Mouse (Mus musculus) limb, embryonic 13.5 days (tissue): Measurements from ENCODE around the gene Slc25a12. TPM values are rescaled to one million over a fixed set of nuclear protein-coding genes. Genes with fewer than 3 reads are reported as not detected.

ENCODE experiments used
- ATAC-seq: fragments of 200-750 bp; cut with Nextera tagmentation; 2 replicates; pipeline ENCODE4 v1.8.0; 2017; ENCODE audit warnings: low read depth, moderate number of reproducible peaks, moderate TSS enrichment; ENCODE audit not compliant: low FRiP score
- H3K27ac ChIP-seq: fragments of 300-500 bp; sonication (generic); 2 replicates; pipeline ENCODE4 v1.5.1; 2015; ENCODE audit warnings: inconsistent platforms, mild to moderate bottlenecking, moderate library complexity
- H3K27me3 ChIP-seq: fragments of 300-500 bp; sonication (generic); 2 replicates; pipeline ENCODE4 v1.6.1; 2015; ENCODE audit warnings: mild to moderate bottlenecking, inconsistent platforms
- H3K36me3 ChIP-seq: fragments of 300-500 bp; sonication (generic); 2 replicates; pipeline ENCODE4 v1.6.1; 2015; ENCODE audit warnings: inconsistent platforms, mild to moderate bottlenecking, moderate library complexity
- H3K4me1 ChIP-seq: fragments of 300-500 bp; sonication (generic); 2 replicates; pipeline ENCODE4 v1.6.1; 2015; ENCODE audit warnings: inconsistent platforms
- H3K4me2 ChIP-seq: fragments of 300-500 bp; sonication (generic); replicated peaks from 2 replicates; pipeline ENCODE4 v1.6.1; 2015; ENCODE audit warnings: inconsistent platforms, mild to moderate bottlenecking, moderate library complexity
- H3K4me3 ChIP-seq: fragments of 300-500 bp; sonication (generic); 2 replicates; pipeline ENCODE4 v1.5.1; 2015; ENCODE audit warnings: moderate library complexity, mild to moderate bottlenecking, inconsistent platforms
- H3K9ac ChIP-seq: fragments of 300-500 bp; sonication (generic); 2 replicates; pipeline ENCODE4 v1.6.1; 2015; ENCODE audit warnings: mild to moderate bottlenecking, inconsistent platforms
- H3K9me3 ChIP-seq: fragments of 300-500 bp; sonication (generic); 2 replicates; pipeline ENCODE4 v1.6.1; 2016; ENCODE audit warnings: inconsistent platforms
- WGBS: fragments of 180-500 bp; shearing (Covaris S2); methylation state at CpG from one replicate; pipeline ENCODE4 v1.1.7; 2015; 5-methylcytosine and 5-hydroxymethylcytosine counted together
- polyA plus RNA-seq: library from polyadenylated mRNA; unstranded; fragments of >200 nt; fragmentation: Nextera tagmentation; extraction: Ambion mirVana; gene quantifications from 2 replicates; pipeline ENCODE4 v1.2.1, GENCODE M21; 2015

Gene Slc25a12
- polyA plus RNA-seq, 1 experiment from 2014 or later, result 36.8 TPM

DNA sequence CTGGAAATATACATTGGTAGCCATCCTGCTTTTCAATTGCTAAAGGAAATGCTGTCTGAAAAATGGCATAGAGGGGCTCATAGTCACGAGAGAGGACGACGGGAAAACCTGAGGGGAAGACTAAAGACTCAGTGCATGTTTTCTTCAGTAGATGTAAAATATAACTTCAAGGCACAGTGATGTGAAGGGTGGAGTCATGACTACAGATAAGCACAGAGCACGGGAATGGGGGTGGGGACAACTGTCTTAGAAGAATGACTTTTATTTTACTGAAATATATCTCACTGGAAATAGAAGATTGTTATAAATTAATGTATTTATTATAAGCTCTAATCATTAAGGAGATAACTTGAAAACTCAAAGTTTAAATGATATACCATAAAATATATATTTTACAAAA is 97.5 kb downstream of the Slc25a12 start:
- H3K27ac ChIP-seq, result no peak overlapping the region
- H3K9me3 ChIP-seq, result no peaks in the 10 kb centered on the region
- no peak overlapping the region for H3K4me3 ChIP-seq
- H3K36me3 ChIP-seq, result peaks cover 39% of the 10 kb centered on the region
- no peak for ATAC-seq
- peaks cover 11% of the 10 kb centered on the region for H3K4me1 ChIP-seq
- WGBS, result 76% methylated on average over 4 of the region's 4 CpGs
- H3K27me3 ChIP-seq, result no peaks in the 10 kb centered on the region
- H3K9ac ChIP-seq, result no peak overlapping the region
- no peak overlapping the region for H3K4me2 ChIP-seq

- no peak for ATAC-seq
- Histone ChIP-seq H3K9me3 (no peaks in the 10 kb centered on the region), H3K4me3 (no peak overlapping the region), H3K4me1 (peaks cover 9% of the 10 kb centered on the region), H3K27me3 (no peaks in the 10 kb centered on the region), H3K4me2 (no peak overlapping the region), H3K9ac (no peak overlapping the region), H3K36me3 (peaks cover 42% of the 10 kb centered on the region), H3K27ac (no peak overlapping the region)
- WGBS, result 58% methylated on average over 1 of the region's 1 CpGs
Measured at GRCm38 (mm10) chr2:71269332-71269731, 98.2 kb downstream of the Slc25a12 start.

DNA sequence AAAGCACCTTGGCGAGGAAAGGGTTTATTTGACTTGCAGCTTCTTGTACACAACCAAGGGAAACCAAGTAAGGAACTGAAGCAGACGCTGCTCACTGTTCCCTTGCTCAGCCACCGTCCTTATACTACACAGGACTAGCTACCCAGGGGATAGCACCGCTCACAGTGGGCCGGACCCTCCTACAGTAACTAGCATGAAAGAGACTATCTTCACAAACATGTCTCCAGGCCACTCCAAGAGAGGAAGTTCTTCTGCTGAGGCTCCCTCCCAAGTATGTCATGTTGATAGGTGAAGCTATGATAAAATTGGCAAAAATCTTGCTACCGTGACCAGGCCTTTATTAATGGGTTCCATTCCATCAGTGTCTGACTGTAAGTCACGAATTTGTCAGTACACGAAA is 98.9 kb downstream of the Slc25a12 start:
- Histone ChIP-seq H3K4me3 (no peak overlapping the region), H3K4me1 (peaks cover 3% of the 10 kb centered on the region), H3K4me2 (no peak overlapping the region), H3K36me3 (peaks cover 44% of the 10 kb centered on the region), H3K9ac (no peak overlapping the region), H3K27me3 (no peaks in the 10 kb centered on the region), H3K27ac (no peak overlapping the region), H3K9me3 (no peaks in the 10 kb centered on the region)
- ATAC-seq, result no peak
- 93% methylated on average over 8 of the region's 8 CpGs for WGBS

DNA sequence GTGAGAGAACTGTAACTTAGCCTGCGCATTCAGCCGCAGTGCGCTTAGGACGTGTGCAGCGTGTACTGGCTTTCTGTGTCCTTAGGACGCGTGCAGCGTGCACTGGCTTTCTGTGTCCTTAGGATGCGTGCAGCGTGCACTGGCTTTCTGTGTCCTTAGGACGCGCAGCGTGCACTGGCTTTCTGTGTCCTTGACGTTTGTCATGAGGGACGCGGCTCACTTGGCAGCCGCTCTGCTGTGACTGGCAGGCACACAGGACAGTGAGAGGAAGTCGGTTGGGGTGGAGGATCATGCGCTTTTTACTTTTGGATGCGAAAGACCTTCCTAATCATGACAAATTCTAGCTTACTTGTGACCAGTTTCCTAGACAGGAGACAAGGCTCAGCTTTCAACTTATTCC is 103.0 kb downstream of the Slc25a12 start:
- H3K9me3 ChIP-seq, result no peaks in the 10 kb centered on the region
- H3K27me3 ChIP-seq, result no peaks in the 10 kb centered on the region
- 96% methylated on average over 20 of the region's 20 CpGs for WGBS
- H3K9ac ChIP-seq, result no peak overlapping the region
- no peaks in the 10 kb centered on the region for H3K4me1 ChIP-seq
- H3K4me3 ChIP-seq, result no peak overlapping the region
- ATAC-seq, result no peak
- H3K36me3 ChIP-seq, result peaks cover 77% of the 10 kb centered on the region
- no peak overlapping the region for H3K27ac ChIP-seq
- H3K4me2 ChIP-seq, result no peak overlapping the region

DNA sequence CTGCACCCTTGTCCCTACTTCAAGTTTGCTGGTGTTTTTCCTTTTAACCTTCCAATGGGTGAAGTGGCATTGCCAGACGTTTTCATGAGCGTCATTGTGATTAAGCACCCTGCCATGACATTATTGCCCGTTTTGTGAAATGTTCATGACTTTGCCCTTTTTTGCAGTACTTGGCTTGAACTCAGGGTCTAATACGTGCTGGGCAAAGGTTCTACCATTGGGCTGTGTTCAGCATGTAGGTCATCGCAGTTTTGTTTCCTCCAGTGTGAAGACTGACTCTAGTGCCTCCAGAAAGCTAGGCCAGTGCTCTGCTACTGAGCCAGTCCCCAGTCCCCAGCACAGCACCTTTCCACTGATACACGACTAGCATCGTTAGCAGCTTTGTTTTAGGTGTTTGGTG is 111.0 kb downstream of the Slc25a12 start:
- no peak overlapping the region for H3K4me3 ChIP-seq
- H3K4me1 ChIP-seq, result no peaks in the 10 kb centered on the region
- no peaks in the 10 kb centered on the region for H3K27me3 ChIP-seq
- ATAC-seq, result no peak
- peaks cover 89% of the 10 kb centered on the region for H3K36me3 ChIP-seq
- H3K27ac ChIP-seq, result no peak overlapping the region
- no peaks in the 10 kb centered on the region for H3K9me3 ChIP-seq
- 70% methylated on average over 7 of the region's 7 CpGs for WGBS
- H3K9ac ChIP-seq, result no peak overlapping the region
- H3K4me2 ChIP-seq, result no peak overlapping the region

- H3K27ac ChIP-seq, result no peak overlapping the region
- no peak overlapping the region for H3K9ac ChIP-seq
- WGBS, result 84% methylated on average over 4 of the region's 4 CpGs
- no peaks in the 10 kb centered on the region for H3K27me3 ChIP-seq
- H3K4me2 ChIP-seq, result no peak overlapping the region
- H3K9me3 ChIP-seq, result no peaks in the 10 kb centered on the region
- ATAC-seq, result no peak
- no peak overlapping the region for H3K4me3 ChIP-seq
- H3K36me3 ChIP-seq, result peaks cover 91% of the 10 kb centered on the region
- no peaks in the 10 kb centered on the region for H3K4me1 ChIP-seq
Measured at GRCm38 (mm10) chr2:71254836-71255235, 112.7 kb downstream of the Slc25a12 start.

DNA sequence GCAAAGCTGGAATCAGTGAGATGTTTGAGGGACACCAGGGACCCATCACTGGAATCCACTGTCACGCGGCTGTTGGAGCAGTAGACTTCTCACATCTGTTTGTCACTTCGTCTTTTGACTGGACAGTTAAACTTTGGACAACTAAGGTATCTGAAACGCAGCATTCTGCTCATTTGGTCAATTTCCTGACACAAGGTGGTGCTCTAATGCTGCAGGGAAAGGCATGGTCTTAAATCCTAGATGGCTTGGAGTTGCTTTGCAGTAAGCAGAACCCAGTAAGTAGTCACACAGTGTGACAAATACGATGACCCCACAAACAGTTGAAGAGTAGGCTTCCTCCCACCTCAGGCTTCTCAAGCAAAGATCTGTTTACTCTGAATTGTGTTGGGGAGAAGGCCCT is 116.7 kb downstream of the Slc25a12 start:
- no peak overlapping the region for H3K4me2 ChIP-seq
- ATAC-seq, result no peak
- 67% methylated on average over 5 of the region's 5 CpGs for WGBS
- no peak overlapping the region for H3K9ac ChIP-seq
- H3K9me3 ChIP-seq, result no peaks in the 10 kb centered on the region
- no peak overlapping the region for H3K4me3 ChIP-seq
- H3K27ac ChIP-seq, result no peak overlapping the region
- H3K36me3 ChIP-seq, result peaks cover 72% of the 10 kb centered on the region
- no peaks in the 10 kb centered on the region for H3K4me1 ChIP-seq
- no peaks in the 10 kb centered on the region for H3K27me3 ChIP-seq

GRCm38 (mm10) chr2:71248071-71248470 is 119.5 kb downstream of the Slc25a12 start:
- Histone ChIP-seq H3K4me1 (no peaks in the 10 kb centered on the region), H3K9me3 (no peaks in the 10 kb centered on the region), H3K4me2 (no peak overlapping the region), H3K4me3 (no peak overlapping the region), H3K27ac (no peak overlapping the region), H3K9ac (no peak overlapping the region), H3K27me3 (no peaks in the 10 kb centered on the region), H3K36me3 (peaks cover 60% of the 10 kb centered on the region)
- ATAC-seq, result no peak
- 33% methylated on average over 3 of the region's 3 CpGs for whole genome bisulfite sequencing

DNA sequence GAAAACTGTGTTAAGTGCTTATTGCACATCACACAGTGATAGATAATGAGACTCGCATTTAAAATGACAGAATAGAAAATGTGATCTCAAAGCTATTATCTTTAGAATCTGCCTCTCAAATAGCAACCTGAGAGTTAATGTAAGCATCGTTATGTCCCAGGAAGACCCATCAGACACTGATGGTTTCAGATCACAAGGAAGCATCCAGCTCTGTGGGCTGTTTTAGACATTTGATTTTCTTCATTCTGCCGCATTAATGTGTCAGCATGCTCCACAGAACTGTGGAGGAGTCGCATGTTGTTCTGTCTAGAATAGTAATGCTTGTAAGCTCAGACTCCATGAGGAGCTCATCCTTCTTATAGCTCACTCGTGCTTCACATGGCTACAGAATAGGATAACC is 121.5 kb downstream of the Slc25a12 start:
- Histone ChIP-seq H3K4me2 (no peak overlapping the region), H3K36me3 (peaks cover 48% of the 10 kb centered on the region), H3K9me3 (no peaks in the 10 kb centered on the region), H3K27ac (no peak overlapping the region), H3K4me3 (no peak overlapping the region), H3K9ac (no peak overlapping the region), H3K4me1 (no peaks in the 10 kb centered on the region), H3K27me3 (no peaks in the 10 kb centered on the region)
- no peak for ATAC-seq
- WGBS, result 91% methylated on average over 5 of the region's 5 CpGs

- H3K36me3 ChIP-seq, result peaks cover 45% of the 10 kb centered on the region
- no peak overlapping the region for H3K4me2 ChIP-seq
- H3K9me3 ChIP-seq, result no peaks in the 10 kb centered on the region
- 87% methylated on average over 3 of the region's 3 CpGs for WGBS
- no peak overlapping the region for H3K4me3 ChIP-seq
- no peaks in the 10 kb centered on the region for H3K4me1 ChIP-seq
- no peak overlapping the region for H3K9ac ChIP-seq
- H3K27ac ChIP-seq, result no peak overlapping the region
- no peaks in the 10 kb centered on the region for H3K27me3 ChIP-seq
- no peak for ATAC-seq
Measured at GRCm38 (mm10) chr2:71245416-71245815, 122.1 kb downstream of the Slc25a12 start.

DNA sequence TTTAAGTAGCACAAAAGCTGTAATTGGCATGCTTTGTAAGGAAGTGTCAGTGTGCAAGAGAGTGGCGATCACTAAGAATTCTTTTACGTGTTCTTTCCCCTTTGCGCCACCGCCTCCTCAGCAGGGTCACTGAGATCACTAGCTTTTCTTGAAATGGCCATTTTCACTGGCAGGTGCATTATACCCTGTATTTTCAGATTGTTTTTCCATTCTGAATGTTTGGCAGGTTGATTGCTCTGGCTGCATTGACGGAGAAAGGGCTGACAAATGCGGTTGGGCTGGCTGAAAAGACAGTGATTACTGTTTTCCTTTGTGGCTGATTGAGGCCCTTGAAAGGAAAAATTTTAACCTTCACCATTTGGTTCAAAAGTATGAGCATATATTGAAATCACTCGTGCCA is 122.7 kb downstream of the Slc25a12 start:
- Histone ChIP-seq H3K9me3 (no peaks in the 10 kb centered on the region), H3K9ac (no peak overlapping the region), H3K27ac (no peak overlapping the region), H3K27me3 (no peaks in the 10 kb centered on the region), H3K36me3 (peaks cover 40% of the 10 kb centered on the region), H3K4me2 (no peak overlapping the region), H3K4me3 (no peak overlapping the region), H3K4me1 (no peaks in the 10 kb centered on the region)
- ATAC-seq, result no peak
- WGBS, result 87% methylated on average over 7 of the region's 7 CpGs

DNA sequence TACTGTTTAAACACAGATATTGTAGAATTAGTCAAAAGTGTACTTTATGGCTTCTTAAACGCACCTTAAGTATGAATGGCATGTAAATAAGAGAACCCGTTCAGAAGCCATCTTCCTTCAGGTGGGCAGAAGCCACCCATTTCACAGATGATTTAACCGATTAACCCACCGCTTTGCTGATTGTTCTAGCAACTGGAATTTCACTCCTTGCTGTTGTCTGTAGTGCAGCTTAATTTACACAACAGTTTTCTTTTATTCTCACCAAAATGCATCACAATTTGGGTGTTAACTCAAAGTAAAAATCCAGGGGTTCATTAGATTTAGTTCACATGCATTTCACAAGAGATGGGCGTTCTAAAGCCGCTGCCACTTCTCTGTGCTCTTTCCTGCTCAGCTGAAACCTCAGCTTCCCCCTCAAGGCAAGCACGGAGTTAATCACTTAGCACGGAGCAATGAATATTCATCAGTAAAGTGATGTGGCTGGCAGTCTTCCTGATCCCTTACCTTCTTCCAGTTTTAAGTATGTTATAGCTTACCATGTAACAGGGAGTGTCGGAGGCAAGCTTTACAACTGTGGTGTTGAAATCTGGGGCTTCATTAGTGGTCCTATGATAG is 124.4 kb downstream of the Slc25a12 start:
- Histone ChIP-seq H3K4me1 (no peaks in the 10 kb centered on the region), H3K9ac (no peak overlapping the region), H3K27me3 (no peaks in the 10 kb centered on the region), H3K4me2 (no peak overlapping the region), H3K9me3 (no peaks in the 10 kb centered on the region), H3K27ac (no peak overlapping the region), H3K4me3 (no peak overlapping the region), H3K36me3 (peaks cover 34% of the 10 kb centered on the region)
- WGBS, result 83% methylated on average over 9 of the region's 9 CpGs
- ATAC-seq, result no peak

DNA sequence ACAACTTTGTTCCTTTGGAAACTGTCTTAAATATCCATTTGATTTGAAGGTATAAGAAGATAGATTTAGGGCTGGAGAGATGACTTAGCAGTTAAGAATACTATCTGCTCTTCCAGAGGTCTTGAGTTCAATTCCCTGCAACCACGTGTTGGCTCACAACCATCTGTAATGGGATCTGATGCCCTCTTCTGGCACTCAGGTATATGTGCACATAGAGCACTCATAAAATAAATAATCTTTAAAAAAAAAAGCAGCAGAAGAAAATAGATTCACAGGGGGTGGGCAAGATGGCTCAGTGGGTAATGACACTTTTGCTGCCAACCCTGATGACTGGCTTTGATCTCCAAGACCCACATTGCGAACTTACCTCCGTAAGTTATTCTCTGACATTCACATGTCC is 125.4 kb downstream of the Slc25a12 start:
- Histone ChIP-seq H3K27me3 (no peaks in the 10 kb centered on the region), H3K27ac (no peak overlapping the region), H3K9ac (no peak overlapping the region), H3K36me3 (peaks cover 37% of the 10 kb centered on the region), H3K4me3 (no peak overlapping the region), H3K9me3 (no peaks in the 10 kb centered on the region), H3K4me2 (no peak overlapping the region), H3K4me1 (no peaks in the 10 kb centered on the region)
- WGBS, result 85% methylated on average over 3 of the region's 3 CpGs
- ATAC-seq, result no peak
